In genomic region chr13:44408960-44409719, GRCm38 (mm10) we compare ENCODE assay signal across 8 mouse cellular contexts.
DNase-seq lines count a peak whose midpoint lies in the region; ATAC-seq and TF ChIP-seq lines count a peak whose summit lies in the region.

No protein-coding gene starts in this region.

- no peak overlapping the region for H3K4me2 ChIP-seq in heart, embryonic 13.5 days

- H3K27me3 ChIP-seq in E14TG2a.4 (ENCODE audit: insufficient read depth, low read length), result no peaks in the 10 kb centered on the region
- no peaks in the 10 kb centered on the region for H3K27me3 ChIP-seq in heart, embryonic 13.5 days (replicated peaks)
- no peaks in the 10 kb centered on the region for H3K27me3 ChIP-seq in small intestine, adult 2 months (ENCODE audit: control insufficient read depth, insufficient read depth, low read length)
- no peaks in the 10 kb centered on the region for H3K27me3 ChIP-seq in thymus, adult 2 months (ENCODE audit: control insufficient read depth, insufficient read depth, low read length)

- WGBS in heart, embryonic 13.5 days, result 45% methylated on average over 14 of the region's 14 CpGs
- 37% methylated on average over 14 of the region's 14 CpGs for WGBS in large intestine, adult 2 months
- WGBS in small intestine, adult 2 months, result 27% methylated on average over 14 of the region's 14 CpGs
- WGBS in thymus, adult 2 months, result 92% methylated on average over 14 of the region's 14 CpGs

- peaks cover 6% of the 10 kb centered on the region; the same call in 1 of the 2 replicates for H3K9me3 ChIP-seq in E14TG2a.4 (ENCODE audit: low read length)
- no peaks in the 10 kb centered on the region for H3K9me3 ChIP-seq in heart, embryonic 13.5 days

- peak overlapping the region; percentile 48 for H3K27ac ChIP-seq in heart, embryonic 13.5 days (replicated peaks)
- peak overlapping the region; percentile 100 for H3K27ac ChIP-seq in small intestine, adult 2 months (ENCODE audit: insufficient read depth, low read depth, low read length)
- no peak overlapping the region for H3K27ac ChIP-seq in thymus, adult 2 months (ENCODE audit: control insufficient read depth, insufficient read depth, low read length)

- peak overlapping the region; percentile 52; the same call in 1 of the 2 replicates for H3K9ac ChIP-seq in heart, embryonic 13.5 days

- no peaks in the 10 kb centered on the region for H3K36me3 ChIP-seq in E14TG2a.4 (ENCODE audit: insufficient read depth, low read length)
- no peaks in the 10 kb centered on the region for H3K36me3 ChIP-seq in heart, embryonic 13.5 days
- no peaks in the 10 kb centered on the region for H3K36me3 ChIP-seq in small intestine, adult 2 months (ENCODE audit: control insufficient read depth, insufficient read depth, low read length)
- no peaks in the 10 kb centered on the region for H3K36me3 ChIP-seq in thymus, adult 2 months (ENCODE audit: control insufficient read depth, insufficient read depth, low read length)

- DNase-seq in cerebellum, adult 11 months, result peak; percentile 29
- DNase-seq in large intestine, adult 2 months (ENCODE audit: low read depth, low spot score), result peak; percentile 83
- DNase-seq in thymus, adult 2 months, result no peak
- DNase-seq in frontal cortex, postnatal 10 days (ENCODE audit: low spot score in 2 of 2), result no peak
- no peak for DNase-seq in B cell, adult 2 months

- peaks cover 31% of the 10 kb centered on the region for H3K4me1 ChIP-seq in E14TG2a.4 (replicated peaks; ENCODE audit: low read depth, low read length)
- peaks cover 31% of the 10 kb centered on the region for H3K4me1 ChIP-seq in heart, embryonic 13.5 days
- peaks cover 37% of the 10 kb centered on the region; the same call in 1 of the 2 replicates for H3K4me1 ChIP-seq in small intestine, adult 2 months (ENCODE audit: control insufficient read depth, insufficient read depth, insufficient read length, low read length)
- H3K4me1 ChIP-seq in thymus, adult 2 months (replicated peaks; ENCODE audit: control insufficient read depth, insufficient read depth, low read length), result peaks cover 3% of the 10 kb centered on the region; the same call in 1 of the 2 replicates

- no peak; the same call in 1 of the 2 replicates for TF ChIP-seq POLR2A in small intestine, adult 2 months (IDR thresholded peaks at IDR 0.05; ENCODE audit: low read depth, low read length)
- TF ChIP-seq POLR2A in thymus, adult 2 months (IDR thresholded peaks at IDR 0.05; ENCODE audit: control insufficient read depth, extremely low read depth, insufficient read depth, low read length, poor library complexity), result no peak

- H3K4me3 ChIP-seq in E14TG2a.4 (replicated peaks; ENCODE audit: low read length), result peak overlapping the region; percentile 27; the same call in 1 of the 2 replicates
- no peak overlapping the region for H3K4me3 ChIP-seq in heart, embryonic 13.5 days
- no peak overlapping the region for H3K4me3 ChIP-seq in small intestine, adult 2 months (ENCODE audit: low read depth, low read length)
- H3K4me3 ChIP-seq in thymus, adult 2 months (ENCODE audit: control insufficient read depth, insufficient read depth, low read length), result no peak overlapping the region

- no peak for ATAC-seq in heart, embryonic 13.5 days (ENCODE audit: extremely low read depth, insufficient number of reproducible peaks, low FRiP score, low TSS enrichment)

- no peak for TF ChIP-seq CTCF in E14TG2a.4 (conservative IDR thresholded peaks at IDR 0.05; ENCODE audit: low read length)
- TF ChIP-seq CTCF in small intestine, adult 2 months (IDR thresholded peaks at IDR 0.05; ENCODE audit: extremely low read depth, insufficient read length, insufficient replicate concordance, low read depth, low read length), result no peak
- TF ChIP-seq CTCF in thymus, adult 2 months (IDR thresholded peaks at IDR 0.05; ENCODE audit: borderline replicate concordance, control insufficient read depth, extremely low read depth, insufficient read depth, low read length, poor library complexity), result no peak

Comparison
In these comparisons a context has a peak if more than half of its experiments do, and no peak if none do; other contexts are left out.
1. DNase-seq: peak in cerebellum, adult 11 months (single experiment) and large intestine, adult 2 months (single experiment); none in thymus, adult 2 months (single experiment), frontal cortex, postnatal 10 days (0 of 2) and B cell, adult 2 months (0 of 2).